Comparison of ENCODE assay signal across 9 mouse cellular contexts in genomic region chr2:119236682-119237209, GRCm38 (mm10). TPM values are rescaled to one million over a fixed set of nuclear protein-coding genes. Genes with fewer than 3 reads are reported as not detected.
A peak's percentile ranks its signal among the peaks of the same experiment; 100 is the strongest.
DNase-seq lines count a peak whose midpoint lies in the region; ATAC-seq and TF ChIP-seq lines count a peak whose summit lies in the region.
"Had no signal": no experiment of that assay in that cellular context is flagged by ENCODE, and none has a peak within 500 bp of the region (broad histone marks: within the 10 kb centered on the region; RNA-seq: fewer than 3 reads in every experiment).

No protein-coding gene starts in this region.

- H3K27ac ChIP-seq in liver, adult 2 months (replicated peaks; ENCODE audit: insufficient read depth, low read depth, low read length), result no peak overlapping the region
- H3K27ac ChIP-seq in embryonic facial prominence, embryonic 12.5 days, result no peak overlapping the region
- H3K27ac ChIP-seq in intestine, embryonic 14.5 days (ENCODE audit: low read depth), result peak overlapping the region; percentile 78
- no peak overlapping the region for H3K27ac ChIP-seq in neural tube, embryonic 13.5 days (replicated peaks)

- H3K79me2 ChIP-seq in liver, adult 2 months (ENCODE audit: control insufficient read depth, insufficient read depth, low read length), result no peaks in the 10 kb centered on the region

- H3K4me2 ChIP-seq in embryonic facial prominence, embryonic 12.5 days (replicated peaks), result peak overlapping the region; percentile 77
- H3K4me2 ChIP-seq in intestine, embryonic 14.5 days (ENCODE audit: low read length), result peak overlapping the region; percentile 74
- H3K4me2 ChIP-seq in neural tube, embryonic 13.5 days, result peak overlapping the region; percentile 63

- H3K4me3 ChIP-seq in liver, adult 2 months (ENCODE audit: insufficient read depth, low read depth, low read length), result peak overlapping the region; percentile 40; the same call in 1 of the 2 replicates
- peak overlapping the region; percentile 46 for H3K4me3 ChIP-seq in embryonic facial prominence, embryonic 12.5 days
- H3K4me3 ChIP-seq in intestine, embryonic 14.5 days (ENCODE audit: low read depth, low read length), result peak overlapping the region; percentile 45
- peak overlapping the region; percentile 38 for H3K4me3 ChIP-seq in neural tube, embryonic 13.5 days

- no peak for DNase-seq in liver, adult 2 months (ENCODE audit: extremely low read depth, low read depth, low spot score)
- DNase-seq in liver, result no peak
- peak; percentile 65 for DNase-seq in intestine, embryonic 14.5 days (ENCODE audit: low spot score)
- DNase-seq in right cerebral cortex, postnatal 14 days, result no peak
- DNase-seq in urinary bladder, adult 18-20 months (ENCODE audit: low spot score in 2 of 2), result no peak
- no peak for DNase-seq in ovary, postnatal 36 days (ENCODE audit: low spot score)

- no peaks in the 10 kb centered on the region for H3K36me3 ChIP-seq in liver, adult 2 months (ENCODE audit: control insufficient read depth, insufficient read depth, low read length)
- H3K36me3 ChIP-seq in embryonic facial prominence, embryonic 12.5 days, result no peaks in the 10 kb centered on the region
- no peaks in the 10 kb centered on the region for H3K36me3 ChIP-seq in intestine, embryonic 14.5 days (ENCODE audit: control insufficient read depth, insufficient read depth, low read length)
- H3K36me3 ChIP-seq in neural tube, embryonic 13.5 days, result no peaks in the 10 kb centered on the region

- 0 out of 2 replicates have a peak, but pooled peaks cover 3% of the 10 kb centered on the region for H3K4me1 ChIP-seq in liver, adult 2 months (ENCODE audit: control insufficient read depth, insufficient read depth, low read length)
- peaks cover 12% of the 10 kb centered on the region; the same call in 1 of the 2 replicates for H3K4me1 ChIP-seq in embryonic facial prominence, embryonic 12.5 days
- H3K4me1 ChIP-seq in intestine, embryonic 14.5 days (replicated peaks; ENCODE audit: control insufficient read depth, insufficient read depth, low read length), result 0 out of 2 replicates have a peak, but pooled peaks cover 3% of the 10 kb centered on the region
- peaks cover 13% of the 10 kb centered on the region for H3K4me1 ChIP-seq in neural tube, embryonic 13.5 days (replicated peaks)

- no peak for TF ChIP-seq POLR2A in liver, adult 2 months (IDR thresholded peaks at IDR 0.05; ENCODE audit: extremely low read depth, insufficient read depth, low read length)

- no peak; the same call in 1 of the 2 replicates for ATAC-seq in embryonic facial prominence, embryonic 12.5 days (ENCODE audit: insufficient number of reproducible peaks, insufficient read depth, low FRiP score, low TSS enrichment)
- no peak; the same call in 1 of the 2 replicates for ATAC-seq in intestine, embryonic 14.5 days (replicated peaks; ENCODE audit: low FRiP score, low TSS enrichment, low read depth)
- ATAC-seq in neural tube, embryonic 13.5 days (ENCODE audit: low read depth), result no peak
- ATAC-seq: activated CD4-positive, CD25-positive, alpha-beta regulatory T cell, adult 4 months had no signal

- H3K9me3 ChIP-seq in embryonic facial prominence, embryonic 12.5 days, result no peaks in the 10 kb centered on the region
- H3K9me3 ChIP-seq in intestine, embryonic 14.5 days (ENCODE audit: control insufficient read depth, low read length), result no peaks in the 10 kb centered on the region
- H3K9me3 ChIP-seq in neural tube, embryonic 13.5 days, result no peaks in the 10 kb centered on the region

- peak overlapping the region; percentile 42; the same call in 1 of the 2 replicates for H3K9ac ChIP-seq in liver, adult 2 months (ENCODE audit: low read depth, low read length)
- peak overlapping the region; percentile 54 for H3K9ac ChIP-seq in embryonic facial prominence, embryonic 12.5 days
- H3K9ac ChIP-seq in intestine, embryonic 14.5 days (ENCODE audit: low read length), result peak overlapping the region; percentile 46
- peak overlapping the region; percentile 43; the same call in 1 of the 2 replicates for H3K9ac ChIP-seq in neural tube, embryonic 13.5 days

- TF ChIP-seq CTCF in liver, adult 2 months (IDR thresholded peaks at IDR 0.05; ENCODE audit: low read depth, low read length), result no peak

- peaks cover 14% of the 10 kb centered on the region for H3K27me3 ChIP-seq in liver, adult 2 months (ENCODE audit: control insufficient read depth, insufficient read depth, low read length)
- H3K27me3 ChIP-seq in embryonic facial prominence, embryonic 12.5 days, result peaks cover 64% of the 10 kb centered on the region
- H3K27me3 ChIP-seq in intestine, embryonic 14.5 days (replicated peaks; ENCODE audit: control insufficient read depth, insufficient read depth, low read length), result peaks cover 48% of the 10 kb centered on the region
- H3K27me3 ChIP-seq in neural tube, embryonic 13.5 days, result peaks cover 69% of the 10 kb centered on the region

- 19% methylated on average over 25 of the region's 25 CpGs for WGBS in liver, adult 2 months
- 4% methylated on average over 25 of the region's 25 CpGs for WGBS in embryonic facial prominence, embryonic 12.5 days
- WGBS in intestine, embryonic 14.5 days, result 5% methylated on average over 25 of the region's 25 CpGs
- 6% methylated on average over 25 of the region's 25 CpGs for WGBS in neural tube, embryonic 13.5 days

RNA-seq across cellular contexts. Expression of gene Spint1, which starts 0.4 kb away (rescaled TPM):
- 0.28 and 0.54 TPM in 2 replicates for total RNA-seq in liver, adult 2 months (2014; rRNA removed)
- polyA plus RNA-seq in liver, adult 2 months (2012; rRNA removed), result 0.23 and 0.34 TPM in 2 replicates
- 8.8 and 10.6 TPM in 2 replicates for polyA plus RNA-seq in embryonic facial prominence, embryonic 12.5 days (2016; fragmentation: Nextera tagmentation; extraction: Ambion mirVana)
- polyA plus RNA-seq in intestine, embryonic 14.5 days (2014; fragmentation: Nextera tagmentation; extraction: Ambion mirVana), result 71.3 and 81.9 TPM in 2 replicates
- polyA plus RNA-seq in neural tube, embryonic 13.5 days (2015; fragmentation: Nextera tagmentation; extraction: Ambion mirVana), result 0.32 and 0.92 TPM in 2 replicates
- polyA plus RNA-seq: activated CD4-positive, CD25-positive, alpha-beta regulatory T cell, adult 4 months had no signal

RNA-seq across cellular contexts. Expression of gene Ppp1r14d, which starts 7.0 kb away (rescaled TPM):
- not detected in 2 replicates for total RNA-seq in liver, adult 2 months (2014; rRNA removed)
- polyA plus RNA-seq in liver, adult 2 months (2012; rRNA removed), result 0.11 TPM in 1 of 2 replicates, not detected in the other
- 0.28 TPM in 1 of 2 replicates, not detected in the other for polyA plus RNA-seq in embryonic facial prominence, embryonic 12.5 days (2016; fragmentation: Nextera tagmentation; extraction: Ambion mirVana)
- polyA plus RNA-seq in intestine, embryonic 14.5 days (2014; fragmentation: Nextera tagmentation; extraction: Ambion mirVana), result 3.0 and 3.9 TPM in 2 replicates
- not detected in 2 replicates for polyA plus RNA-seq in neural tube, embryonic 13.5 days (2015; fragmentation: Nextera tagmentation; extraction: Ambion mirVana)
- polyA plus RNA-seq: activated CD4-positive, CD25-positive, alpha-beta regulatory T cell, adult 4 months had no signal

RNA-seq across cellular contexts. Expression of gene Dnajc17, which starts 28.2 kb away (rescaled TPM):
- total RNA-seq in liver, adult 2 months (2014; rRNA removed), result 1.8 and 3.6 TPM in 2 replicates
- 1.5 and 2.6 TPM in 2 replicates for polyA plus RNA-seq in liver, adult 2 months (2012; rRNA removed)
- 26.5 and 27.5 TPM in 2 replicates for polyA plus RNA-seq in embryonic facial prominence, embryonic 12.5 days (2016; fragmentation: Nextera tagmentation; extraction: Ambion mirVana)
- polyA plus RNA-seq in intestine, embryonic 14.5 days (2014; fragmentation: Nextera tagmentation; extraction: Ambion mirVana), result 17.8 and 20.5 TPM in 2 replicates
- polyA plus RNA-seq in neural tube, embryonic 13.5 days (2015; fragmentation: Nextera tagmentation; extraction: Ambion mirVana), result 20.4 and 24.4 TPM in 2 replicates

RNA-seq across cellular contexts. Expression of gene Zfyve19, which starts 28.3 kb away (rescaled TPM):
- 15.9 and 20.5 TPM in 2 replicates for total RNA-seq in liver, adult 2 months (2014; rRNA removed)
- 27.2 and 28.8 TPM in 2 replicates for polyA plus RNA-seq in liver, adult 2 months (2012; rRNA removed)
- 57.0 and 58.2 TPM in 2 replicates for polyA plus RNA-seq in embryonic facial prominence, embryonic 12.5 days (2016; fragmentation: Nextera tagmentation; extraction: Ambion mirVana)
- polyA plus RNA-seq in intestine, embryonic 14.5 days (2014; fragmentation: Nextera tagmentation; extraction: Ambion mirVana), result 44.2 and 63.2 TPM in 2 replicates
- polyA plus RNA-seq in neural tube, embryonic 13.5 days (2015; fragmentation: Nextera tagmentation; extraction: Ambion mirVana), result 54.8 and 58.9 TPM in 2 replicates

RNA-seq across cellular contexts. Expression of gene Rhov, which starts 34.3 kb away (rescaled TPM):
- total RNA-seq in liver, adult 2 months (2014; rRNA removed), result not detected in 2 replicates
- polyA plus RNA-seq in liver, adult 2 months (2012; rRNA removed), result not detected in 2 replicates
- 5.7 and 6.9 TPM in 2 replicates for polyA plus RNA-seq in embryonic facial prominence, embryonic 12.5 days (2016; fragmentation: Nextera tagmentation; extraction: Ambion mirVana)
- polyA plus RNA-seq in intestine, embryonic 14.5 days (2014; fragmentation: Nextera tagmentation; extraction: Ambion mirVana), result 0.98 and 2.3 TPM in 2 replicates
- polyA plus RNA-seq in neural tube, embryonic 13.5 days (2015; fragmentation: Nextera tagmentation; extraction: Ambion mirVana), result 18.3 and 19.1 TPM in 2 replicates
- polyA plus RNA-seq: activated CD4-positive, CD25-positive, alpha-beta regulatory T cell, adult 4 months had no signal
